Mouse (Mus musculus) layer of hippocampus, postnatal 36 days (tissue): ENCODE results near the gene Ulk4. TPM values are rescaled to one million over a fixed set of nuclear protein-coding genes. Genes with fewer than 3 reads are reported as not detected.
A peak's percentile ranks its signal among the peaks of the same experiment; 100 is the strongest.
"Not testable (repeated sequence)": the region's sequence is repeated elsewhere in the genome, so short reads cannot be mapped to it uniquely, and the experiment has no call there.

Source experiments
- DNase-seq, 2 experiments: peaks; one replicate each; pipeline ENCODE4 v3.0.0; 2022
- total RNA-seq, 2 experiments: library from RNA; stranded (reverse); gene quantifications; 2 replicates each; pipeline ENCODE4 v1.2.3; 2021

Gene Ulk4
- total RNA-seq, 2 experiments from 2014 or later, result 7.2 to 10.6 TPM

- no peak for DNase-seq
Observed at GRCm38 (mm10) chr9:121249805-121250204, 27.2 kb downstream of the Ulk4 start.

GRCm38 (mm10) chr9:121247956-121248775 lies 28.8 kb downstream of the Ulk4 start:
- DNase-seq, result peak; percentile 74 to 76

GRCm38 (mm10) chr9:121247047-121247446 lies 29.9 kb downstream of the Ulk4 start:
- DNase-seq, result no peak

- no peak for DNase-seq
Observed at GRCm38 (mm10) chr9:121242331-121242730, 34.7 kb downstream of the Ulk4 start.

GRCm38 (mm10) chr9:121241806-121242205 lies 35.2 kb downstream of the Ulk4 start:
- DNase-seq, result no peak

GRCm38 (mm10) chr9:121241366-121241765 lies 35.6 kb downstream of the Ulk4 start:
- DNase-seq, result no peak

- DNase-seq, result peak in 1 of 2 experiments; percentile 40
Observed at GRCm38 (mm10) chr9:121240242-121240641, 36.8 kb downstream of the Ulk4 start.

- no peak for DNase-seq
Observed at GRCm38 (mm10) chr9:121239571-121239970, 37.4 kb downstream of the Ulk4 start.

- no peak for DNase-seq
Observed at GRCm38 (mm10) chr9:121218636-121219035, 58.4 kb downstream of the Ulk4 start.

- no peak for DNase-seq
Observed at GRCm38 (mm10) chr9:121218230-121218629, 58.8 kb downstream of the Ulk4 start.

- no peak for DNase-seq
Observed at GRCm38 (mm10) chr9:121217742-121218141, 59.3 kb downstream of the Ulk4 start.

- no peak for DNase-seq
Observed at GRCm38 (mm10) chr9:121216536-121217320, 60.3 kb downstream of the Ulk4 start.

GRCm38 (mm10) chr9:121215349-121216000 lies 61.5 kb downstream of the Ulk4 start:
- DNase-seq, result peak; percentile 31 to 35

- no peak for DNase-seq
Observed at GRCm38 (mm10) chr9:121212322-121212721, 64.7 kb downstream of the Ulk4 start.

GRCm38 (mm10) chr9:121205046-121205445 lies 72.0 kb downstream of the Ulk4 start:
- no peak for DNase-seq

- no peak for DNase-seq
Observed at GRCm38 (mm10) chr9:121204149-121204800, 72.7 kb downstream of the Ulk4 start.

- no peak for DNase-seq
Observed at GRCm38 (mm10) chr9:121203686-121204085, 73.3 kb downstream of the Ulk4 start.

- not testable (repeated sequence) for DNase-seq
Observed at GRCm38 (mm10) chr9:121199146-121199685, 77.8 kb downstream of the Ulk4 start.

- DNase-seq, result no peak
Observed at GRCm38 (mm10) chr9:121196473-121196872, 80.5 kb downstream of the Ulk4 start.

GRCm38 (mm10) chr9:121195106-121195505 lies 81.9 kb downstream of the Ulk4 start:
- no peak for DNase-seq

- no peak for DNase-seq
Observed at GRCm38 (mm10) chr9:121192601-121193370, 84.2 kb downstream of the Ulk4 start.
